ENCODE assay signal across 26 mouse cellular contexts in genomic region chr3:43056344-43056743, GRCm38 (mm10).
"Had no signal": no experiment of that assay in that cellular context is flagged by ENCODE, and none has a peak within 500 bp of the region (broad histone marks: within the 10 kb centered on the region; RNA-seq: fewer than 3 reads in every experiment).

No protein-coding gene starts in this region.

- H3K36me3 ChIP-seq: heart, embryonic 13.5 days; heart, embryonic 15.5 days; hindbrain, embryonic 13.5 days; hindbrain, embryonic 15.5 days; kidney, embryonic 15.5 days; limb, embryonic 13.5 days; limb, embryonic 15.5 days; liver, embryonic 12.5 days had no signal

- H3K9me3 ChIP-seq: heart, embryonic 13.5 days; heart, embryonic 15.5 days; hindbrain, embryonic 13.5 days; hindbrain, embryonic 15.5 days; kidney, embryonic 15.5 days; limb, embryonic 13.5 days; limb, embryonic 15.5 days; liver, embryonic 12.5 days had no signal

- ATAC-seq: hindbrain, postnatal 0 days; intestine, embryonic 16.5 days; liver, embryonic 12.5 days had no signal

- H3K27ac ChIP-seq: heart, adult 2 months; heart, embryonic 13.5 days; heart, embryonic 15.5 days; hindbrain, embryonic 13.5 days; hindbrain, embryonic 15.5 days; hindbrain, postnatal 0 days; kidney, embryonic 15.5 days; kidney, postnatal 0 days; limb, embryonic 13.5 days; limb, embryonic 15.5 days; liver, embryonic 12.5 days; liver, embryonic 14.5 days had no signal

- H3K4me1 ChIP-seq: heart, embryonic 13.5 days; heart, embryonic 15.5 days; hindbrain, embryonic 13.5 days; hindbrain, embryonic 15.5 days; kidney, embryonic 15.5 days; limb, embryonic 13.5 days; limb, embryonic 15.5 days; liver, embryonic 12.5 days had no signal

- H3K4me3 ChIP-seq: heart, adult 2 months; heart, embryonic 13.5 days; heart, embryonic 15.5 days; hindbrain, embryonic 13.5 days; hindbrain, embryonic 15.5 days; kidney, embryonic 15.5 days; limb, embryonic 13.5 days; limb, embryonic 15.5 days; liver, embryonic 12.5 days had no signal

- DNase-seq: gastrocnemius, postnatal 14 days; gastrocnemius, postnatal 36 days; heart, adult 11 months; heart, adult 2 months; heart, postnatal 14 days; heart, postnatal 36 days; kidney, adult 11 months; kidney, adult 2 months; kidney, adult 9 months; kidney, postnatal 14 days; kidney, postnatal 36 days; layer of hippocampus, adult 9-11 months; layer of hippocampus, postnatal 36 days; left cerebral cortex, postnatal 4 days had no signal

- H3K27me3 ChIP-seq: heart, embryonic 13.5 days; heart, embryonic 15.5 days; hindbrain, embryonic 13.5 days; hindbrain, embryonic 15.5 days; kidney, embryonic 15.5 days; limb, embryonic 13.5 days; limb, embryonic 15.5 days; liver, embryonic 12.5 days had no signal
